Mouse (Mus musculus) forebrain, postnatal 0 days (tissue): ENCODE results near the gene Foxa3. TPM values are rescaled to one million over a fixed set of nuclear protein-coding genes. Genes with fewer than 3 reads are reported as not detected.

Experiments
- ATAC-seq: fragments of 200-750 bp; cut with Nextera tagmentation; 2 replicates; pipeline ENCODE4 v1.8.0; 2017; ENCODE audit warnings: mild to moderate bottlenecking, moderate library complexity
- DNase-seq: peaks from one replicate; pipeline ENCODE4 v3.0.0-alpha.2; 2015
- H3K27ac ChIP-seq: fragments of 300-500 bp; sonication (generic); 2 replicates; pipeline ENCODE4 v1.5.1; 2014; ENCODE audit warnings: low read depth, mild to moderate bottlenecking, antibody characterized with exemption, low read length, moderate library complexity, mixed read lengths
- H3K27me3 ChIP-seq: fragments of 300-500 bp; sonication (generic); 2 replicates; pipeline ENCODE4 v1.6.1; 2014; ENCODE audit warnings: mild to moderate bottlenecking, low read length, mixed read lengths; ENCODE audit not compliant: insufficient read depth
- H3K36me3 ChIP-seq: fragments of 300-500 bp; sonication (generic); 2 replicates; pipeline ENCODE4 v1.6.1; 2014; ENCODE audit warnings: mild to moderate bottlenecking, moderate library complexity; ENCODE audit not compliant: insufficient read depth
- H3K4me1 ChIP-seq: fragments of 300-500 bp; sonication (generic); 2 replicates; pipeline ENCODE4 v1.6.1; 2014; ENCODE audit warnings: antibody characterized with exemption; ENCODE audit not compliant: insufficient read depth
- H3K4me2 ChIP-seq: fragments of 300-500 bp; sonication (generic); 2 replicates; pipeline ENCODE4 v1.6.1; 2014; ENCODE audit warnings: low read depth, mild to moderate bottlenecking, moderate library complexity
- H3K4me3 ChIP-seq: fragments of 300-500 bp; sonication (generic); 2 replicates; pipeline ENCODE4 v1.5.1; 2014; ENCODE audit warnings: low read depth, low read length, mixed read lengths
- H3K9ac ChIP-seq: fragments of 300-500 bp; sonication (generic); 2 replicates; pipeline ENCODE4 v1.6.1; 2014; ENCODE audit warnings: mild to moderate bottlenecking
- H3K9me3 ChIP-seq: fragments of 300-500 bp; sonication (generic); 2 replicates; pipeline ENCODE4 v1.6.1; 2016; ENCODE audit warnings: low read length
- CTCF ChIP-seq: sonication (generic); IDR thresholded peaks from 2 replicates; pipeline ENCODE4 v1.5.1; 2016; ENCODE audit warnings: antibody characterized with exemption, control low read depth, low read depth
- WGBS: fragments of 180-500 bp; shearing (Covaris S2); extraction: QIAGEN DNeasy Blood & Tissue Kit; methylation state at CpG from one replicate; pipeline ENCODE4 v1.1.7; 2014; 5-methylcytosine and 5-hydroxymethylcytosine counted together
- polyA plus RNA-seq: library from polyadenylated mRNA; unstranded; fragments of >200 nt; fragmentation: Nextera tagmentation; extraction: Ambion mirVana; gene quantifications from 2 replicates; pipeline ENCODE4 v1.2.1, GENCODE M21; 2015
- total RNA-seq: library from RNA; depleted of rRNA; stranded (reverse); fragments of >200 nt; gene quantifications from 2 replicates; pipeline ENCODE4 v1.2.3, GENCODE M21; 2014

Foxa3 gene
- total and polyA plus RNA-seq, 2 experiments from 2014 or later: not detected

DNA sequence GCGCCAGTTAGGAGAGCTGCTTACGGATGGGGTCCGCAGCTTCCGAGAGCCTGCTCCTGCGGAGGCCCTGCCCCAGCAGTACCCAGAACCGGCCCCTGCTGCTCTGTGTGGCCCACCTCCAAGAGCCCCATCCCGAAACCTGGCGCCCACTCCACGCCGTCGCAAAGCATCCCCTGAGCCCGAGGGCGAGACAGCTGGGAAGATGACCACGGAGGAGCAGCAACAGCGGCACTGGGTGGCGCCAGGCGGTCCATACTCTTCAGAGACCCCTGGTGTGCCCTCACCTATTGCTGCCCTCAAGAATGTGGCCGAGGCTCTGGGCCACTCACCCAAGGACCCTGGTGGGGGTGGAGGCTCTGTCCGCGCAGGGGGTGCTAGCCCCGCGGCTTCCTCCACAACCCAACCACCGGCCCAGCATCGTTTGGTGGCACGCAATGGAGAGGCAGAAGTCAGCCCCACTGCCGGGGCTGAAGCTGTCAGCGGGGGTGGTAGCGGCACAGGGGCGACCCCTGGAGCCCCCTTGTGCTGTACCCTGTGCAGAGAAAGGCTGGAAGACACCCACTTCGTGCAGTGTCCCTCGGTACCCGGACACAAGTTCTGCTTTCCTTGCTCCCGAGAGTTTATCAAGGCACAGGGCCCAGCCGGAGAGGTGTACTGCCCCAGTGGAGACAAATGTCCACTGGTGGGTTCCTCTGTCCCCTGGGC, 17.8 kb downstream of the Foxa3 start:
- H3K27ac ChIP-seq: no peak overlapping the region
- no peak for TF ChIP-seq CTCF
- WGBS: 79% methylated on average over 34 of the region's 34 CpGs
- H3K9ac ChIP-seq: no peak overlapping the region
- peaks cover 17% of the 10 kb centered on the region for H3K36me3 ChIP-seq
- H3K27me3 ChIP-seq: no peaks in the 10 kb centered on the region
- DNase-seq (no peak), ATAC-seq (no peak)
- peaks cover 20% of the 10 kb centered on the region for H3K4me1 ChIP-seq
- peak overlapping the region; percentile 82; the same call in 1 of the 2 replicates for H3K4me3 ChIP-seq
- H3K4me2 ChIP-seq: peak overlapping the region; percentile 95
- no peaks in the 10 kb centered on the region for H3K9me3 ChIP-seq

DNA sequence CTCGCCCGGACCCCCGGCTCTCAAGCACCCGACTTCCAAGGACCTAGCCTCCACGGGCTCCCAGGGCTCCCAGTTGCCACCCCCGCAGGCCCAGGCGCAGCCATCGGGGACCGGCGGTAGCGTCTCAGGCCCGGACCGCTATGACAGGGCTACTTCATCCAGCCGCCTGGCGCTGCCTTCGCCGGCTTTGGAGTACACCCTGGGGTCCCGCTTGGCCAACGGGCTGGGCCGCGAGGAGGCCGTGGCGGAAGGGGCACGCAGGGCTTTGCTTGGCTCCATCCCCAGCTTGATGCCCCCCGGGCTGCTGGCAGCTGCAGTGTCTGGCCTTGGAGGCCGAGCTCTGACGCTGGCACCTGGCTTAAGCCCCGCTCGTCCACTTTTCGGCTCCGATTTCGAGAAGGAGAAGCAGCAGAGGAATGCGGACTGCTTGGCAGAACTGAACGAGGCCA, 18.7 kb downstream of the Foxa3 start:
- no peak for TF ChIP-seq CTCF
- Histone ChIP-seq H3K36me3 (peaks cover 17% of the 10 kb centered on the region), H3K27ac (peak overlapping the region; percentile 94), H3K9ac (peak overlapping the region; percentile 80), H3K4me3 (peak overlapping the region; percentile 82), H3K4me1 (peaks cover 20% of the 10 kb centered on the region), H3K9me3 (no peaks in the 10 kb centered on the region), H3K4me2 (peak overlapping the region; percentile 95), H3K27me3 (no peaks in the 10 kb centered on the region)
- DNase-seq (peak; percentile 32), ATAC-seq (no peak; the same call in 1 of the 2 replicates)
- 5% methylated on average over 34 of the region's 34 CpGs for WGBS

DNA sequence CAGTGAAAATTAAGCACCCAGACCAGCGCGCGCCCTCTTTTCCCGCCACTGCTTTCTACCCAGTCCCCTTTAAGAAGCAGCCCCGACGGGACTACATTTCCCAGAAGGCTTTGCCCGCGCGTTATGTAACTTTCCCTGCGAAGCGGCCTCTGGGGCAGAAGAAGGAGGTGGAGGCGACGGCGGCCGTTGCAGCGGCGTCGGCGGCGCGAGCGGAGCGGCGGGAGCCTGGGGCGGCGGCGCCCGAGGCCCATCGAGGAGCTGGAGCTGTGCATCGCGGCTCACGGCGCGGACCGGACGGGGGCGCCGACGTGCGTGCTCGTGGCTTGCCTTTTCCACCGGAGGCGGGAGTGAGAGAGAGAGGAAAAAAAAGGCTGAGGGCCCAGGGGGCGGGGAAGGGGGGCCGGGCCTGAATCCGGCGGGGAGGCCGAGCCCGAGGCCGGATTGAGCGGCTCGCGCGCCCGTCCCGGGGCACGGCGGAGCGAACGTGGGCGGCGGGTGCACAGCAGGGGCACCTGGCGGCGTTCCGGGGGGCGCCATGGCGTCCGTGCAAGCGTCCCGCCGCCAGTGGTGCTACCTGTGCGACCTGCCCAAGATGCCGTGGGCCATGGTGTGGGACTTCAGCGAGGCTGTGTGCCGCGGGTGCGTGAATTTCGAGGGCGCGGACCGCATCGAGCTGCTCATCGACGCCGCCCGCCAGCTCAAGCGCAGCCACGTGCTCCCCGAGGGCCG, 19.3 kb downstream of the Foxa3 start, which contains the start of gene Irf2bp1:
Gene Irf2bp1, plus strand, starts transcription at position 143 of the 729 bp plus-strand sequence.
- peak; percentile 96 for DNase-seq
- WGBS: 1% methylated on average over 86 of the region's 90 CpGs

DNA sequence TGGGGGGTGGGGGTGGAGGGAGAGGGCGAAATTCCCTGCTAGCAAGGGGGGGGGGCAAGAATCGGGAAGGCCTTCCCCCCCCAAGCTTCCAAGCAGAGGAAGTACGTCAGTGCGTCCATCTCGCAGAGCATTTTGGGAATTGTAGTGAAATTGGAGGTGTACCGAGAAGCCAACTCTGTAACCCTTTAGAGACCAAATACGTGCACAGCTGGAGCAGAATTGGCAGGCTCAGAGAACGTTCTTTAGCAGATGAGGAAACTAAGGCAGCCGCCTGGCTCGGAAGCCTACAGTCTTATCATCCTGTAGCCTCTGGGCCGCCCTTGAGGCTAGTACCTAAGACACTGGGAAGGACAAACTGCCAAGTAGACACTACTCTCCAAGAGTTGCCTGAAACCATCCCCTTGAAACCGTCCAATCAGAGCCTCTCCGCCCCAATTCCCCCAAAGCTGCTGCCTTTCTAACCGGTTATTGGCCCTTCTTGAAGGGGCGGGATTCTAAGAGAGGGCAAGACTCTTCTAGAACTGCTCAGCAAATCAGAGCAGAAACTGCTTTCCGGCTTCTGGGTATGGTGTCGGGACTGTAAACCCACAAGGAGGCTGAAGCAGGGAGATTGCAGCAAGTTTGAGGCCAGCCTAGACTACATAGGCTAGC, 20.4 kb downstream of the Foxa3 start:
- WGBS: 2% methylated on average over 17 of the region's 17 CpGs
- no peak for TF ChIP-seq CTCF
- no peaks in the 10 kb centered on the region for H3K9me3 ChIP-seq
- no peaks in the 10 kb centered on the region for H3K27me3 ChIP-seq
- ATAC-seq (peak; percentile 71), DNase-seq (peak; percentile 92)
- peaks cover 20% of the 10 kb centered on the region for H3K4me1 ChIP-seq
- H3K4me2 ChIP-seq: peak overlapping the region; percentile 71
- peak overlapping the region; percentile 43 for H3K4me3 ChIP-seq
- H3K9ac ChIP-seq: peak overlapping the region; percentile 65
- H3K27ac ChIP-seq: peak overlapping the region; percentile 67
- H3K36me3 ChIP-seq: peaks cover 17% of the 10 kb centered on the region

More for the DNA sequence above, 19.3 kb downstream of the Foxa3 start, which contains the start of gene Irf2bp1:
- Histone ChIP-seq H3K9me3 (no peaks in the 10 kb centered on the region), H3K27me3 (no peaks in the 10 kb centered on the region), H3K4me1 (peaks cover 20% of the 10 kb centered on the region), H3K9ac (peak within 1 kb of the TSS; percentile 80), H3K4me2 (peak within 1 kb of the TSS; percentile 95), H3K4me3 (peak within 1 kb of the TSS; percentile 82), H3K36me3 (peaks cover 17% of the 10 kb centered on the region), H3K27ac (peak within 1 kb of the TSS; percentile 94)
- no peak for TF ChIP-seq CTCF
- peak; percentile 80 for ATAC-seq

DNA sequence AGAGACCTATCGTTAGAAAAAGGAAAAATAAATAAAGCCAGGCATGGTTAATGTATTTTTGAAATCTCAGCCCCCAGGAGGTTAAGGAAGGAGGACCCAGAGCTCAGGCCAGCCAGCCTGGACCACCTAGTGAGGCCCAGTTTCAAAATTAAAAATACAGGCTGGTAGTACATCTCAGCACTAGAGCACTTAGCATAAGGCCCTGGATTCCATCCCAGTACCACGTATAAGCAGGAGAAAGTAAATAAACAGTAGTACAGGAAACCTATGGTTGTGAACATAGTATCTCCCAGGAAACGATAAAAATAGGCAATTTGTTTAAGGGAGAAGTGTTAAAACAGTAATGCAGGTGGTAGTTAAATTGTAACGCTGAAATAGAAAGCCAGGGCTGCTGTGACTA, 21.2 kb downstream of the Foxa3 start:
- peak overlapping the region; percentile 65 for H3K9ac ChIP-seq
- no peak for DNase-seq
- H3K9me3 ChIP-seq: no peaks in the 10 kb centered on the region
- 43% methylated on average over 4 of the region's 4 CpGs for WGBS
- peak overlapping the region; percentile 71 for H3K4me2 ChIP-seq
- H3K4me3 ChIP-seq: peak overlapping the region; percentile 43; the same call in 1 of the 2 replicates
- no peaks in the 10 kb centered on the region for H3K27me3 ChIP-seq
- H3K36me3 ChIP-seq: peaks cover 14% of the 10 kb centered on the region
- no peak for ATAC-seq
- peaks cover 20% of the 10 kb centered on the region for H3K4me1 ChIP-seq
- TF ChIP-seq CTCF: no peak
- H3K27ac ChIP-seq: peak overlapping the region; percentile 67

DNA sequence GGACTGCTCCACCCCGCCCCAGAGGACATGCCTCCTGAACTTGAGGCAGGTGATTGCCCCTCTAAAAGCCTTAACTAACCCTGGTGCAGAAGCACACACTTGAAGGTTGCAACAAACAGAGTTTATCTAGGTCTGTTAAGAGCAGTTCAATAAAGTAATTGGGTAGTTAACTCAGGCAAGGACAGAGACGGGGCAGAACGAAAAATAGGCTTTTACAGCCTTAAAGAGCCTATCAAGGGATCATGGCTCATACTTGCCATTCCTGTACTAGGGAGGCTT, 21.6 kb downstream of the Foxa3 start:
- ATAC-seq (no peak), DNase-seq (no peak)
- Histone ChIP-seq H3K27me3 (no peaks in the 10 kb centered on the region), H3K4me3 (no peak overlapping the region), H3K9ac (no peak overlapping the region), H3K36me3 (peaks cover 11% of the 10 kb centered on the region), H3K9me3 (no peaks in the 10 kb centered on the region), H3K27ac (0 out of 2 replicates have a peak overlapping the region, but pooled peaks have one; percentile 67), H3K4me2 (no peak overlapping the region), H3K4me1 (peaks cover 20% of the 10 kb centered on the region)
- TF ChIP-seq CTCF: no peak
- WGBS: 80% methylated on average over 3 of the region's 3 CpGs
